Mouse (Mus musculus) colon, adult 2 months (tissue): Measurements from ENCODE around the gene Vstm2l. TPM values are rescaled to one million over a fixed set of nuclear protein-coding genes. Genes with fewer than 3 reads are reported as not detected.

ENCODE experiments used
- polyA plus RNA-seq: library from polyadenylated mRNA; depleted of rRNA; stranded (reverse); fragments of >200 nt; gene quantifications from 2 replicates; pipeline ENCODE4 v1.2.3, GENCODE M21; 2012; rRNA removed

Gene Vstm2l
- polyA plus RNA-seq: 10.3 and 11.4 TPM in 2 replicates

GRCm38 (mm10) chr2:157914105-157914764 is at the start of gene Vstm2l:
Gene Vstm2l, plus strand, starts transcription at chr2:157914653.

Other genes starting within 250 kb of the Vstm2l start
- 13.9 and 20.4 TPM in 2 replicates for gene Ctnnbl1, start 177.3 kb upstream of the Vstm2l start, polyA plus RNA-seq
- gene Tti1, start 113.8 kb downstream of the Vstm2l start, polyA plus RNA-seq: 11.6 and 12.9 TPM in 2 replicates
- 15.3 and 15.5 TPM in 2 replicates for gene Rprd1b, start 113.8 kb downstream of the Vstm2l start, polyA plus RNA-seq
- 106 and 119 TPM in 2 replicates for gene Tgm2, start 231.8 kb downstream of the Vstm2l start, polyA plus RNA-seq